Mouse (Mus musculus): ENCODE results near the gene Mier1. TPM values are rescaled to one million over a fixed set of nuclear protein-coding genes. Genes with fewer than 3 reads are reported as not detected.

Mier1 gene
- polyA plus RNA-seq, 1 experiment: 13.9 TPM

GRCm38 (mm10) chr4:103214498-103214924 lies 100.3 kb downstream of the Mier1 start:
- Histone ChIP-seq H3K4me1 (ENCODE audit: control insufficient read depth, insufficient read depth, low read length) (peaks cover 3% of the 10 kb centered on the region; the same call in 1 of the 2 replicates), H3K4me3 (replicated peaks; ENCODE audit: extremely low read depth, low read depth, low read length) (peak overlapping the region; percentile 99)
- peak; percentile 73 for DNase-seq
- no peak for TF ChIP-seq CTCF (IDR thresholded peaks at IDR 0.05; ENCODE audit: insufficient read depth, low read length)
- peak; percentile 63; the same call in 1 of the 2 replicates for TF ChIP-seq POLR2A (IDR thresholded peaks at IDR 0.05; ENCODE audit: borderline replicate concordance, extremely low read depth, low read depth, low read length)
- 2% methylated on average over 48 of the region's 48 CpGs for WGBS

Other genes with a start within 250 kb of the Mier1 start
- gene Tctex1d1, start 135.8 kb upstream of the Mier1 start, polyA plus RNA-seq (2012; rRNA removed): not detected in 2 replicates
- 0.57 TPM in 1 of 2 replicates, not detected in the other for gene Insl5, start 87.5 kb upstream of the Mier1 start, polyA plus RNA-seq (2012; rRNA removed)
- gene Wdr78, start 165 bp downstream of the Mier1 start, polyA plus RNA-seq (2012; rRNA removed): 2.8 and 5.6 TPM in 2 replicates
- 1.8 and 4.4 TPM in 2 replicates for gene Slc35d1, start 100.8 kb downstream of the Mier1 start, polyA plus RNA-seq (2012; rRNA removed)
- not detected in 2 replicates for gene 4921539E11Rik, start 176.5 kb downstream of the Mier1 start, polyA plus RNA-seq (2012; rRNA removed)
- 9.1 and 12.2 TPM in 2 replicates for gene Oma1, start 199.4 kb downstream of the Mier1 start, polyA plus RNA-seq (2012; rRNA removed)